Mouse (Mus musculus) frontal cortex, postnatal 14 days (tissue): ENCODE results near the gene Ncf4.
"Not testable (repeated sequence)": the region's sequence is repeated elsewhere in the genome, so short reads cannot be mapped to it uniquely, and the experiment has no call there.

Experiments
- DNase-seq, 2 experiments: peaks; one replicate each; pipeline ENCODE4 v3.0.0; 2022; ENCODE audit warnings: low spot score in 2 of 2

Ncf4 gene

GRCm38 (mm10) chr15:78254751-78255150 is 10.2 kb downstream of the Ncf4 start:
- peak; percentile 32 to 38 for DNase-seq

DNA sequence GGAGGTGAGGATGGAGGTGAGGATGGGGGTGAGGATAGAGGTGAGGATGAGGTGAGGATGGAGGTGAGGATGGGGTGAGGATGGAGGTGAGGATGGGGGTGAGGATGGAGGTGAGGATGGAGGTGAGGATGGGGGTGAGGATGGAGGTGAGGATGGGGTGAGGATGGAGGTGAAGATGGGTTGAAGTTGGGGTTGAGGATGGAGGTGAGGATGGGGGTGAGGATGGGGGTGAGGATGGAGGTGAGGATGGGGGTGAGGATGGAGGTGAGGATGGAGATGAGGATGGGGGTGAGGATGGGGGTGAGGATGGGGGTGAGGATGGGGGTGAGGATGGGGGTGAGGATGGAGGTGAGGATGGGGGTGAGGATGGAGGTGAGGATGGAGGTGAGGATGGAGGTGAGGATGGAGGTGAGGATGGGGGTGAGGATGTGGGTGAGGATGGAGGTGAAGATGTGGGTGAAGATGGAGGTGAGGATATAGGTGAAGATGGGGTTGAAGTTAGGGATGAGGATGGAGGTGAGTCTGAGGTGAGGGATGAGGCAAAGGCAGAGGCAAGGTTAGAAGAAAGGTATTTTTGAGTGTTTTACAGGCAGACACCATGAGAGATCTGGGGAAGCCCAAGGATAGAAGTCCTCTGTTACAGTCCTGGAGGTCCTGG is 12.1 kb downstream of the Ncf4 start:
- not testable (repeated sequence) for DNase-seq

DNA sequence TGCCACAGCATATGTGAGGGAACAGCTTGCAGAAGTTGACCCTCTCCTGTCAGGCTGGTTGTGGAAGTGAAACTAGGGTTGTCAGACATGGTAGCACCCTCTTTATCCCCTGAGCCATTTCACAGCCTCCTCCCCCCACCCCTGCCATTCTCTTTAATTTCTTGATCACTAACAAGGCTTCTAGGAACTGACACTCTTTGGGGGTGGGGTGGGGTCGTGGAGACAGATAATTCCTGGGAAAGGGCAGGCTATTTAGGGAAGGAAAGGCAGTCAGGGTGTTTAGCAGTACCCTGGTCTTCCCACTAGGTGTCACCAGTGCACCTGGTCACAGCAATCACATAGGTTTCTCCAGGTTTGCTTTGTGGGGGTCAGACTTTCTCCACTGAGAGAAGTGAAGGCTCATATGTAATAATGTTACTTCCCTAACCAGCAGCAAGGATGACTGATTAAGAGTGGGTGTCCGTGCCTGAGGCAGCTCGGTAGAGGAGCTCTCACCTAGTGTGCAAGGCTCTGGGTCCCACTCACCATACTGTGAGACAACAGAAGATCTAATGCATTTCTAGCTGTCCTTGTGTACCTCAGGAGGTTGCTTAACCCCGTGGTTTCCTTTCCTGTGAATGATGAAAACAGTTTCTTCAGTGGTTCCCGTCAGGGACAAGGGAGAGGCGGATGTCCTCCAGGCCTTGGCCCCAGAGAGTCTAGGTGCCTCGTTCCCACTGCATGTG is 12.9 kb downstream of the Ncf4 start:
- peak; percentile 49 to 61 for DNase-seq

DNA sequence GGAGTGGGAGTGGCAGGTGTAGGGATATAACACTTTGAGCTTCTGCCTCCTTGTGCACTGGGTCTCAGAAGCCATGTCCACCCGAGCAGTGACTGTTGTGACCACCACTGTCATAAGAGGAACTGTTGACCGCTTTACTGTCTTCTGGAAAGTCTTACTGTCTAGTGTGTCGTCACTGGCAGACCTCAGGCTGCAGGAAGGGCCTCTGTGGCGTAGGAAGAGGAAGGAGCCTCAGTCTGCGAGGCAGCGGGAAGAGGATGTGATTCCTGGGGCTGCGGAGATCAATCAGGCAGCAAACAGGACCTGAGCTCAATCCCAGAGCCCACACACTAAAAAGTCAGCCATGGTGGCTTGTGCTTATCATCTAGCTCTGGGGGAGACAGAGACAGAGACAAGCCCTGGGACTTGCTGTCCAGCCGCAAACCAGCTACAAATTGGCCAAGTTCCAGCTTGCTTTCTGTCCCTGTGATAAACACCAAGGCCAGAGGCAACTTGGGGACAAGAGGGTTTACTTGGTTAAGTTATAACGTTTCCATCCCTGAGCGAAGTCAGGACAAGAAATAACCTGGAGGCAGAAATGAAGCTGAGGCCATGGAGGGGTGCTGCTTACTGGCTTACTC is 13.8 kb downstream of the Ncf4 start:
- DNase-seq = no peak

DNA sequence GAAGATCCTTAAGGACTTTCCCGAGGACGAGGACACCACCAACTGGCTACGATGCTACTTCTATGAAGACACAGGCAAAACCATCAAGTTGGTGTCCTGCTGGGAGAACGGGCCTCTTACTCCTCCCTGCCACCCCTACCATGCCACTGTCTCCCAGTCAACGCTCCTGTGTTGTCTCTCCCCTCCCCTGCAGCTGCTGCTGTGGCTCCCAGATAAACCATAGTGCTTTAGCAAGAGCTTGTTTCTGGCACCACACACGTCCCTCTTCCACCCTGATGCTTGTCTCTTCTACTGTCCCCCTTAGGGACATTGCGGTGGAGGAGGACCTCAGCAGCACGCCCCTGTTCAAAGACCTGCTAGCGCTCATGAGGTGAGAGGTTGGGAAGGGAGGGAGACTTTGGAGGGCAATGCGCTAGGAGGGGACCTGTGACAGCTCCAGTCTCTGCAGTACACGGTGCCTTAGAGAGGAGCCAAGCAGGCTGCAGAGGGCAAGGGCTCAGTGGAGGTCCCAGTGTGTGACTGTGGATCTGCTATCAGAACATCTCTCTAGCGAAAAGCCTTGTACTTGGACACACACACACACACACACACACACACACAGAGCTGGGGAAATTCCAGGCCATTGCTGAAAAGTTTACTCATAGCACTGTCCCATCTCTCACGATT is 16.2 kb downstream of the Ncf4 start:
- no peak for DNase-seq

DNA sequence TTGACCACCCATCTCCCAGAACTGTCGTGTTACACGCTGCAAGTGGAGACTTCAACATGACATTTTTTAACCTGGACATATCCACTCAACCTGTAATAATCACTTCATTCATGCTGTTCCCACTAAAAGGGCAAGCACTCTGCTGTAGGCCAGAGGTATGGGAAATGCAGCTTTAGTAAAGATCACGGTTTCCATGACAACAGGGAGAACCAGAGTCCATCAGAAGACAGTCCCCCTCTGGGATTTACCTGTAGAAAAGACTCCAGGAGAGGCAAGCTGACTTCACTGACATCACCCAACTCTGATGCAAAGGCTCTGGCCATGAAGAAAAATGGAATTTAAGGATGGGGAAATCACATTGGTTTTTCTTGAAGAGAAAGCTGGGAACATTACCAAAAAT is 18.7 kb downstream of the Ncf4 start:
- no peak for DNase-seq

DNA sequence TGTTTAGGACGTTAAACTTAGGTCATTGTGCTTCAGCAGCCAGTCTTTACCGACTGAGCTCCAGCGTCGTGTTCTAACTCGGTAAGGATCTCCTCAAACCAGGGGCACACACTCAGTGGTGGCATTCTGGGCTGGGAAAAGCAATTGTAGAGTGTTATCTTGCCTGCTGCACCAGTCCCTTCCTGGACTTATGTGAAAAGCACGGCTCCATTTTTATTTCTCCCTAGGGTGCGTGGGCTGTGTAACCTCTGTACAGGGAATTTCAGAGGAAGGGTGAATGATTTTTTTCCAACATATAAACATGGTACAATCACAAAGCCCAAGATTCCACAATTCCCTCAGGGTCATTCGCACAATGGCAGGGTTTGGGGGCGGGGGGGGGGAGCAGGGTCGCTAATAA is 22.8 kb downstream of the Ncf4 start:
- DNase-seq = no peak

- DNase-seq = no peak
These were observed 23.3 kb downstream of the Ncf4 start for GRCm38 (mm10) chr15:78267865-78268264.

GRCm38 (mm10) chr15:78271208-78271607 is 26.6 kb downstream of the Ncf4 start:
- no peak for DNase-seq

DNA sequence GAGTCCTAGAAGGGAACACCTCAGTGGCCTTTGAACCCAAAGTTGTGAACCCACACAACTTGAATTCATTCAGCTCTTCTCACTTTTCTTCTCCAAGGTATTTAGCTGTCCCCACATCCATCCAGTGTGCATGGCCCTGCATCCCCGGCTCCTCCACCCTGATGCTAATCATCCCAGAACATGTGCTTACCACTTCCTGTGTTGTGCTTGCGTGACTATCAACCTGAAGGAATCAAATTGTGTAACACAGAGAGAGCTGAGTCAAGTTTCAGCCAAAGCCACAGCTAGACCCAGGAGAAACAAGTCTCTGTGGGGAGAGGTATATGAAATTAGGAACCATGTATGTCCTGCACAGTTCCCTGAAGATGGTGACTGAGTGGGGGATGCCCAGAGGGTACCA is 33.7 kb downstream of the Ncf4 start:
- DNase-seq = no peak

DNA sequence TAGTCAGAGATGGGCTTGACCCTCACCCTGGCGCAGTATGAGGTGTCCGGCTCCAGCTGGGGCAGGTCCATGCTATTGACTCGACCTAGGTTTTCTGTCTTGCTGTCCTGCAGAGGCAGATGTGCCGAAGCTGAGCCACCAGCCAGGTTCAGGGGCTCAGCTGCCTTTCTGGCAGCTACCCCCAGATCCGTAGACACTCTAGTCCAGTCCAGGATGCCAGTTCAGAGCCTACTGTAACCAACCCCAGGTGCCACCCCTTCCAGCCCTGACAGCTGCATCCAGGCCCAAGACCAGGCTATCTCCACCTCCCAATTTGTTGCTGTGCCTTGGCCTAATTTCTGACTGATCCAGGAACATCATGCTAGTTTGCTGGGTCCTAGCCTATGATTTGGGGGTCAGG is 43.3 kb downstream of the Ncf4 start:
- DNase-seq = no peak

DNA sequence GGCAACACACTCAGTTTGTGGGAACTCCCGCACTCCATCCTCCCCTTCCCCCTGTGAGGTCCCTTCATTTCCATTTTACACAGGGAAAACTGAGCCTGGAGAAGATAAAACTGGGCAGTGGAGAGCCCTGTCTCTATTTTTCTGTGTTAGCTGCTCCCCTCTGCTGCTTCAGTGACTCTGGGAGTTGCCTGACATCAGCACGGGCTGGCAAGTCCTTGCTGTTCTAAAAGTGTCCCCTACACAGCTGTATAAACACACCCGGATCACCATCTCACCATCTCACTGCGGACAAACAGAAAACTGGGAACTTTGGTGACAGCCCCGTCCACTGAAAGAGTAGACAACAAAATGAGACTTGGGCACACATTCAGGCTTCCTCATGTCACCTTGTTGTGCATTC is 45.2 kb downstream of the Ncf4 start:
- DNase-seq = not testable (repeated sequence)

- not testable (repeated sequence) for DNase-seq
These were observed 48.6 kb downstream of the Ncf4 start for GRCm38 (mm10) chr15:78293228-78293627.

DNA sequence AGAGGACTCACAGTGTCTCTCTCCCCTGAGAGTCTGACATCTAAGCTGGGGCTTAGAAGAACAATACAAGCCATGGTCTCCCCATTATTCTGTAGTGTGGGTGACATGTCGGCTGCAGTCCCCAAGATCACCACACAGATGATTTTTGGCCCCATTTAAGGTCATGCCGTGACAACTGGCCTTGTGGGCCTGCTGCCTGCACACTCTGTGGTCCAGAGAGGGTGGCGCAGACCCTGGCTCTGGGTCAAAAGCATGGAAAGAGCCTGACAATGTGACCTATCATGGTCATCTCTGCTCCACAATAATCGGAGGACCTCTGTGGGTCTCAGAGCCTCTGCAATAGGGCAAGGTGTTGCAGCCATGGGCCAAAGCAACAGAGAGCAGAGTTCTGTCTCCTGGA is 49.1 kb downstream of the Ncf4 start:
- no peak for DNase-seq

DNA sequence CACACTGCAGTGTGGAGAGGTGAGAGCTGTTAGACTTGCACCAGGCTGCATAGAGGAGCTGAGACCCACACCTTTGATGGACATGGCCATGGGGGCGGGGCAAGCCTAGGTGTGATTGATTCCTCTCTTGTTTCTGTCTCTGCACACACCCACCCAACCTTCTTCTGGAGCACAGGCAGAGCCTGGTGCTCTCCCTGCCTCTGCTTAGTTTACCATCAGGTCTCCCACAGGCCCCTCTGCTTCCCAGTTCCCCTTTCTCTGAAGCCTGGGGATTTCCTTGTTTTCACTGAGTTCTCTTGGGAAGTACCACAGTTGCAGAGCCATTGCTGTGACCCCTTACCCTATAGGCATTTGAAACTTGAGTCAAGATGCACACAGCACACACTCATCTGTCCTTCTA is 54.0 kb downstream of the Ncf4 start:
- DNase-seq = no peak

- DNase-seq = no peak
These were observed 55.0 kb downstream of the Ncf4 start for GRCm38 (mm10) chr15:78299641-78300040.

- DNase-seq = no peak
These were observed 56.2 kb downstream of the Ncf4 start for GRCm38 (mm10) chr15:78300773-78301172.

GRCm38 (mm10) chr15:78302718-78303117 is 58.1 kb downstream of the Ncf4 start:
- DNase-seq = no peak

DNA sequence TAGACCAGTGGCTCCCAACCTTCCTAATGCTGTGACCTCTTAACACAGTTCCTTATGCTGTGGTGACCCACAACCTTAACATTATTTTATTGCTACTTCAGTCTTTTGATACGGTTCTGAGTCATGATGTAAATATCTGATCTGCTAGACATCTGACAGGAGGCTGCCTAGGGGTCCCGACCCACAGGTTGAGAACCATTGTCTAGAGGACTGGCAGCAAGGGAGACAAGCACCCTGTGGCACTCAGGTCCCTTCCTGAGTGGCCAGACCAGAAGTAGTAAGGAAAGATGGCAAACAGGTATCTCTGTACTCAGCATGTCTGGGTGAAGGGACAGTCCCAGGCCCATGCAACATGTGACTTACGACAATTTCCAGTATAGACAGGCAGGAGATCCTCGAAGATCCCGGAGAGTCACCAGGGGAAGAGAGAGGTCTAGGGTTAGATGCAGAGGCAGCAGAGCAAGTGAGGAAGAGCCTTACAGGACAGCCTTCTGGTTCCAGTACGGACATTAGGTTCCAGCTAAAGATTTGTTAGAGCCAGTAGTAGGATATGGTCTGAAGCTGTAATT is 59.1 kb downstream of the Ncf4 start:
- DNase-seq = no peak

DNA sequence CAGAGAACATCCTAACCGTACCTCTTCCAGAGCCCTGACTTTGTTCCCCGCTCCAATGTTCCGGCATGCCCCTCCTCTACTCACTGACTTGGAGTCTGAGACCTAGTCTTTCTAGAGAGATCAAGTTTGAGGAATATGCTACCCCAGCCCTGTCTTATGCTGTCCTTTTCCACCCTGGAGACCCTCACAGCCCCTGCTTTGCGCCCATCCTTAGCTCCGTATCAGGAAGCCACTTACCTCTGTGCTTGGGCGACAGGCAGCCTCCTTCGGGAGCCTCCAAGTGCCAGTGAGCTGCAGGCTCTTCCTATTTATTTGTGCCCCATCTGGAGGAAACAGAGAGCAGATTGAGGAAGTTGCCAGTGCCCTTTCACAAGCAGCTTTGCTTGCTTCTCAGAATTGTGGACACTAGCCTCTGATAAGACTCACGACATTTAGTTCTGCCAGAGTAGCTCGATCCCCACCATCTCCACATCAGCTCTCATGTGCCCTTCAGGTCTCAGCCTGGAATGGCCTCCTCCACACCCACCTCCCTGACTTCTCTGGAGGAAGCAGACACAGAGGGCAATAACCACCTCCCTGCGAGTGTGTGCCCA is 60.8 kb downstream of the Ncf4 start, which contains the start of gene Csf2rb2:
Gene Csf2rb2, minus strand, starts transcription at position 381 of the 593 bp plus-strand sequence.
- DNase-seq = no peak

DNA sequence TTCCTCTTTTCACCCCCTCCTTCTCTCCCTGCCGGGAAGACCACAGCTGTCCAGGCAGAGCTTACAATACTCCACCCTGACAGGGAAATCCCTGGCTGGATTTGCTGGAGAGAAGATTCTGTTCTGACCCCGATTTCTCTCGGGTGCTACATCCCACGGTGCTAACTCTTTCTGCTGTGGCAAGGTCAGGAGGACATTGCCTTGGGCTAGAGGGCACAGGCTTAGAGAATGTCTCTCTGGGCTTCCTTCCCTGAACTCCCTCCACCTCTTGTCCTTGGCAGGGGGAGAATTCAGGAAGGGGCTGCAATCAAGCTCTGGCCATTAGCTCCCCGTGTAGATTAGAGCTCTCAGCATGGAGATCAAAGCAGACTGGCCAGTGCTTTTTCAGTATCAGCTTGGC is 65.3 kb downstream of the Ncf4 start:
- DNase-seq = no peak

DNA sequence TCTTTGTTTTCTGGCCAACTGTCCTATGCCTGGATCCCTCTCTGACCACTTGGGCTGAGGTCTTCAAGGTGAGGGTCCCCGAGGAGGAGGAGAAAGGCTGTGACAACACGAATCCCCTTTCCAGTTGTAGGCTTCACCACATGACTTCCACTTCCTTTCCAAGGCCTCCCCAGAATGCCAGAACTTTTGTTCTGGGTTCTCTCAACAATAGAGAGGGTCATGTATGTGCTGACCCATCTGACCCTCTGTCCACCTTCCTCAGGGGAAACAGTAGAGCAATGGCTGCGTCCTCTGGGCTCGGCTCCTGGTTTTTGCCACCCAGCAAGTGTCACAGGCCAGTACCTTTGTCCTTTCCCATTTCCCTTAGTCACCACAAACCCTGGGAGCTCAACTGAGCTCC is 66.4 kb downstream of the Ncf4 start:
- DNase-seq = no peak
